Mouse (Mus musculus) hematopoietic stem cell, adult 5-6 weeks (primary cell): ENCODE measurements around the gene Mrps23. TPM values are rescaled to one million over a fixed set of nuclear protein-coding genes. Genes with fewer than 3 reads are reported as not detected.
A peak's percentile ranks its signal among the peaks of the same experiment; 100 is the strongest.

ENCODE experiments used
- ATAC-seq, 2 experiments: fragments of 125-278 bp in 1 of 2; replicated peaks in 1 of 2; 2 replicates each; pipeline ENCODE4 v1.8.0; 2016 to 2017; ENCODE audit warnings: inconsistent platforms in 2 of 2, mild to moderate bottlenecking in 2 of 2, moderate number of reproducible peaks in 2 of 2, low read depth in 1 of 2, moderate TSS enrichment in 1 of 2; ENCODE audit not compliant: low FRiP score in 2 of 2, poor library complexity in 2 of 2, severe bottlenecking in 2 of 2, insufficient read depth in 1 of 2, low TSS enrichment in 1 of 2
- total RNA-seq: library from RNA; stranded (forward); fragments of 172-1452, 232-1000 nt; gene quantifications from 2 replicates; pipeline ENCODE4 v1.2.3, GENCODE M21; 2017

Gene Mrps23
- total RNA-seq, 1 experiment from 2014 or later, result 65.5 TPM

- ATAC-seq, result no peak
Measured at GRCm38 (mm10) chr11:88170606-88171005, 33.6 kb upstream of the Mrps23 start.

GRCm38 (mm10) chr11:88171876-88172442, 32.2 kb upstream of the Mrps23 start:
- no peak for ATAC-seq

- ATAC-seq, result no peak
Measured at GRCm38 (mm10) chr11:88172601-88173325, 31.4 kb upstream of the Mrps23 start.

- ATAC-seq, result peak; percentile 12 to 25; a peak in 1 of 4 replicates
Measured at GRCm38 (mm10) chr11:88173386-88174025, 30.7 kb upstream of the Mrps23 start.

- ATAC-seq, result no peak
Measured at GRCm38 (mm10) chr11:88180467-88180958, 23.7 kb upstream of the Mrps23 start.

GRCm38 (mm10) chr11:88180959-88181619, 23.1 kb upstream of the Mrps23 start:
- ATAC-seq, result peak; percentile 47 to 50; a peak in 2 of 4 replicates

DNA sequence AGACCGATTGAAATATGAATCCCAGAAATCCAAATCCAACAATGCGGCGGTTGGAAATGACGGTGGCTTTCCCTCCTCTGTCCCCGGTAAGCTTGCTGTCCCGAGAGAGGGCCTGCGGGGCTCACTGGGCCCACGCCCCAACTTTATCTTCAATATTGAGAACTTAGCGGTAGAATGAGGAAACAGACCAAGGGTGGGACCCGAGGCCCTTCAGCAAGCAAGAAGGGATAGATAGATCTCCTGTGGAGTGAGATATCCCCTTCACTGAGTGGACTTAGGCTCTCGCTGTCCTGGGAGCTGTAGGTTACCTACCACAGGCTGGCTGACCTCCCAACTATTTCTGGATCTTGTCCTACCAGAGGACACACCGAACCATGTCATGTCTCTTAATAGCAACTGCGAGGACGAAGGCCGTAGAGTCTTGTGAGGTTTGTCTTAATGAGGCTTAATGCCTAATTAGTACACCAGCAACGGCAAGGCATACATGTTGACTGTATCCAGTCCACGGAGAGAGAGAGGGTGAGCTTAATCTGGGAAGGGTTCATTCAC, 19.5 kb upstream of the Mrps23 start:
- no peak for ATAC-seq

DNA sequence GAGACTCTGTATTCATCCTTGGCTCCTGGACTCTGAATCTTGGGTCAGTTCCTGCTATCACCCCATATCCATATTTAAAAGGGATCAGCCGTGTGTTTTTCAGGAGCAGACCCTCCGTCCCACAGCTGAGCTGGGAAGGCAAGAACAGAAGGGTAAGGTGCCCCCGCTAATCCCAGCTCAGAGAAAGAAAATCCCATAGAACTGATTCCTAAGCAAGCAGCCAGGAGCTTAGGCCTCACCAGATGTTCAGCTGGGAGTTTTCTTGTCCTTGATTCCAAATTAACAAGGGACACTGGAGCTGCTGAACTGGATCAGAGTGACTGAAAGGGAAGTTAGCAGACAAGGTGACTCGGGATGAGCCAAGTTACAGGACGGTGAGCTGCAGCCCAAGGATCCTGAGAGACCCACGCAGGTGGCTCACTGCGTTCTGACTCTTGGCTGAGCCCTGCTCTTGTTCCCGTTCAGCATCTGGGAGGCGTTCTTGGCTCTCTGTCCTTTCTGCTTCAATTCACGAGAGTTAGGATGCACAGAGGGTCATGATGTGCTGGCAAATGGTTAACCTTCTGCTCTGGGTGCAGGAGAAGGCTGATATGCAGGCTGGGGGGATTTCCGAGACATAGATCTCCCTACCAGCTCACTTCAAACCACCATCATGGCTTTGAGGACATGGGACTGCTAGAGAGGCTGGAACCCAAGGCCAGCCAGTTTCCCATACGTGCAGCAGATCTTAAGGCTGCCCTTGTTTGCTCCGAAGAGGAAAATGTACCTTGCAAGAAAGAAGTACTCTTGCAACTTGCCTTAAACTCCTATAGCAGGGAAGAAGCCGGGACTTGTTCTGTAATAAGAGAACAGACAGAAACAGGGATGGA, 17.9 kb upstream of the Mrps23 start:
- no peak for ATAC-seq

DNA sequence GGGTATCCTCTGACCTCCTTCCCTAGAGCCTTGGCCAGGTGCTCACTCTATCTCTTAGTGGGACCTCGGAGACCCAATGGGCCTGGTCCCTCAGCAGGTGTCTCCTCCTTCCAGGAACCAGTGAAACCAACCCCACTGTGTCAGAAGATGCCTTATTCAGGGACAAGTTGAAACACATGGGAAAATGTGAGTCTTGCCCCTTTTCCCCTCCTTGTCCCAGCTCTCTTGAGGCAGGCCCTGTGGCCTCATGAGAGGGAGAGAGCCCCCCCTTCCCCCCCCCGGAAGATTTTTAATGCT, 17.3 kb upstream of the Mrps23 start:
- no peak for ATAC-seq

GRCm38 (mm10) chr11:88187417-88188133, 16.6 kb upstream of the Mrps23 start:
- ATAC-seq, result peak; percentile 85 to 93

DNA sequence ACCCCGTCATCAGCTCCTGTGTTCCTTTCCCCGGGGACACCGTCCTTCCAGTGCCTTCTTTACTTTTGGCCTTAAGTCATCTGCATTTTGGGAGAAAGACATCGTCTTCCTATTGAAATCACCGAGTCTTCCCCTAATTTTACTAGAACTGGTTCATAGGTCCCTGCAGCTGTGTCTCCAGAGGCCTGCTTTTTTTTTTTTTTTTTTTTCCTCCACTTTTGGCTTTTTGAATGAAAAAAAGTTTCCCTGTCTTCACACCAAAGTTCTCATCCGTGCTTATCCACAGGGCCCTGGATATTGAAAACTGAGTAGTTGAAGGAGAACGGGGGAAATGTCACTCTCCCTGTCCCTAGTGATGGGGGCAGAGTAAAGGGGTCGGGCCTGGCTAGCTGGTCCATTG, 16.0 kb upstream of the Mrps23 start:
- ATAC-seq, result no peak

DNA sequence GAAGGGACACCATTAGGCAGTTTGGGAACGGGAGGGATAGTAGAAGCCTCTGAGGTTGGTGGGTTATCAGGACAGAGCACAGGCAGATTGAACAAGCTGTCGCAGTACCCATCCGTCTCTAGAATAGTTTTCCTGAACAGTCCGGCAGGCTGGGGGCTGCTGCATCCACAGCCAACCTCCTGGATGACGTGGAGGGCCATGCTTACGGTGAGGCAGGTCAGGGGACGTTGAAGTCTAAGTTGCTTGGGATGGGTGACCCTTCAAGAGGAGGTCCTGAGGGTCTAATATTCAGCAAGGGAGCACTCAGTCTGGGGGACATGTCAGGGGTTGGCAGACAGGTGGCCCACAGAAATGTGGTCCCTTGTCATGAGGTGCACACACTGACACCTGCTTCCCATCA, 15.6 kb upstream of the Mrps23 start:
- ATAC-seq, result no peak

DNA sequence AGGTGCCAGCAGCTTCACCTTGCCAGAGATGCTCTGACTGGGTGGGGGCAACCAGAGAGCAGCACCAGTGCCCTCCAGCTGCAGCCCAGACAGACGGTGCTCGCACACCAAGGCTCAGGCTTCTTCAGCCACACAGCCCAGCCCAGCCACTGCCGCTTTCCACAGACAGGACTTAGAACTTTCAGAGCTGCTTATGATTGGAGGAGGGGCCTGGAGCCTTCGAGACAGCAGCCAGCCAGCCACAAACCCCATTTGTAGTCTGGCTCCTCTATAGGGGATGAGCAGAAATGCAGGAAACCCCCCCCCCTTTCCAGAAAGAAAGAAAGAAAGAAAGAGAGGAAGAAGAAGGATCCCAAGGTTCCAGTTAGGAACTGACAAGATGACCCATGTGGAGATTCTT, 11.6 kb upstream of the Mrps23 start:
- ATAC-seq, result no peak

- ATAC-seq, result peak in 1 of 2 experiments; percentile 34; a peak in 1 of 4 replicates
Measured at GRCm38 (mm10) chr11:88193098-88193823, 10.9 kb upstream of the Mrps23 start.

DNA sequence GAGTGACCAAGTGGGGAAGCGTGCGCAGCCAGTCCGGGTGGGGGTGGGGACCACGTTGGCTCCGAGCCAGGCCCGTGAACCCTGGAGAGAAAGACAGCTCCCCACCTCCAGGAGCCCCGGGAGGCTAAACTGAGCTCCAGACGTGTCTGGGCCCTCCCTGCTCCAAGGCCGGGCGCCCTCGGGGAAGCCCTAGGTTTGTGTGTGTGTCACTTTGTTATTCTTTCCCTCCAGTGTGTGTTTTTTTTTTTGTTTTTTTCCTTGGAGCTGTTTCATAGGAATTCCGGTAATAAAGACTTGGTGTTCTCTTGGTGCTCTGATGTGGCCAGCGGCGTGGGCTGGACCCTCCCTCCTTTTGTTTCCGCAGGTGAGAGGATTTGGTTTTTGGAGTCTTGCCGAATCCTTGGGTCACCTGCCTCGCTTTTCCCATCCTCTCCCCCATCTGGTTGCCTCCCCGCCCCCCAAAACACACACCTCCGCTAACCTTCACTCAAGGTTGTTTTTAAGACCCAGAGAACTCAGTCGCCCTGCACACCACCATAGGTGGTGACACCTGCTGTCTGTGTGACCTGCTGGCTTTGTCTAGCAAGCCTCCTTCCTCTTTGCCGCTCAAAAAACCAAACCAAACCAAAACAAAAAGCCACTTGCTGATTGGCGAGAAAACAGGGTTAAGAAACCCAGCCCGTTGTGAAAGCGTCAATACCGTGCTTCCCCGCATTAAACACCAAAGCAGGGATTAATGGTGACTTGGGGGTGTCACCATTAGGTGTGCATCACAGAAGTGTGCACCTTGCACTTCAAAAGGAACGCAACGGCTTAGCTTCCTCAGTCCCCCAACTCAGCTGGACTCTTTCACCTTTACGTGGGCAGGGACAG, 10.1 kb upstream of the Mrps23 start:
- ATAC-seq, result peak; percentile 30 to 55; a peak in 3 of 4 replicates
